Mouse (Mus musculus) cerebellum, adult 11 months (tissue): Measurements from ENCODE around the gene Mlh1.
A peak's percentile ranks its signal among the peaks of the same experiment; 100 is the strongest.

Experiments used
- DNase-seq: peaks from one replicate; pipeline ENCODE4 v3.0.0; 2022

The Mlh1 gene

GRCm38 (mm10) chr9:111271434-111272160 is at the start of gene Mlh1, which contains the start of gene Epm2aip1:
Gene Mlh1, minus strand, starts transcription at chr9:111271791.
Gene Epm2aip1, plus strand, starts transcription at chr9:111271929.
- peak; percentile 99 for DNase-seq

DNA sequence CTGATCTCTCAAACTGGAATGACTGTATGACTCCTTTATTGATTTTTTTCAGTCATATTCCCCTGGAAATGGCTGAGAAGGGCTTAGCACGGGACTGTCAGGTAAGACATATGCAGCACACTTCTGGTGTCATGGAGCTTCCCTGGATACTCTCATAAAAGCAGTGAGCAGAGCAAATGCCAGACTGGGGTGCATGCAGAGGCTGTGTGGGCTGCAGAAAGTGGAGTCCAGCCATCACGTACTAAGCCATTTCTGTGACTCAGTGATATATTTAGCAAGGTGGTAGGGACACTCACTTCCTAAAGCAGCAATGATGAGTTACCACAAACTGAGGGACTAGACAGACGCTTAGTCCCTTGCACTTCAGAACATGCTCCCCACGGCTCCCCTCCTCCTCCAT is 49.3 kb upstream of the Mlh1 start:
- no peak for DNase-seq

DNA sequence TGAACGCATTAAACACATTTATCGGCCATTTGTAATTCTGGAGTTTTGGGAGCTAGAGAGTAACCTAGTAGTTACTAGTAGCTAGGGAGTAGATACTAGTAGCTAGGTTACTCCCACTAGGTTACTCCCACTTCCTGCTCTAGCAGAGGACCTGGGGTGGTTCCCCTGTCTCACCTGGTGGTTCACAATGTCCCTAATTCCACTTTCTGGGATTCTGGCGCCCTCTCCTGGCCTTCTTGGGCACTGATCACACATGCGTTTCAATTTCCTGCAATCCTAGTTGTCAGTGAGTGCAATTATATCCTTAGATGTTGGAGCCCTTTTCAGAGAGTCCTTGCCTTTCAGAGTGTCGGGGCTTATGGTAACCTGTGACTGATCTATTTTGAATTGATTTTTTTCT is 42.6 kb upstream of the Mlh1 start:
- peak; percentile 27 for DNase-seq

GRCm38 (mm10) chr9:111313793-111314192 is 42.2 kb upstream of the Mlh1 start:
- DNase-seq = no peak

GRCm38 (mm10) chr9:111313299-111313698 is 41.7 kb upstream of the Mlh1 start:
- no peak for DNase-seq

- DNase-seq = peak; percentile 2
Measured at GRCm38 (mm10) chr9:111312442-111313141, 41.0 kb upstream of the Mlh1 start.

- no peak for DNase-seq
Measured at GRCm38 (mm10) chr9:111311843-111312441, 40.4 kb upstream of the Mlh1 start.

DNA sequence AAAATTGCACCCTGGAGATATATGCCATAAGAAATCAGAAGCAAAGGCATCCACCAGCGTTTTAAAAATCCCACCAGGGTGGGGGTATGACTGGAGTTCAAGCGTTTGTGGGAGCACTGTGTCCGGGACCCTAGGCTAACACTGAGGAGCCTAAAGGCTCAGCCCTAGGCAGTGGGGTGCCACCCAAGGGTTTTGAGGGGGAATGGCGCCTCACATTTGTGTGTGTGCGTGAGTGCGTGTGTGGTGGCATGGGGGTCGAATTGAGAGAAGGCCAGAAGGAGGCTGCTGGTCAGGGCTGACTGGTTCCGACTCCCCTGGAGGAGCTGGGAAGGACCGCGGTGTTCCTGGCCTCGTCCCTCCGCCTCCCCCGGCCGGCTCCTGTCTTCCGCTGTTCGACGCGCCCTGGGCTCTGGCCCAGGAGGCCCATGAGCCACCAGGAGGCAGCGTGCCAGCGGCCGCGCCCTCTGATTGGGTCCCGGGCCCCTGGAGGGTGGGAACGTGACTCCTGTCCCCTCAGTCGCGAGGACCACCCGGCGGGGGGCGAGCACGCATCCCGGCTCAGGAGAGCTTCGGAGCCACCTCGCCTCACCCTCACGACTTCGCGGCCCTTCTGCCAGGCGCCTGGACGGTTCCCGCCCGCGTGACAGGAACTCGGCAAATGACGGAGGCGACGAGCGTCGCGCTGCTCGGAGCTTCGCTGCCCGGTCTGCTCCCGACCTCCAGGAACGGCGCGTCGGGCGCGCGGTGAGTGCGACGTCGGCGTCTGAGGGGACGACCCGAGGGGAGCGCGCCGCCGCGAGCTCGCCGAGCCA is 39.6 kb upstream of the Mlh1 start, which contains the start of gene Trank1:
TSS of gene Trank1 (plus strand) at position 709 of the 812 bp plus-strand sequence.
- peak; percentile 22 for DNase-seq

DNA sequence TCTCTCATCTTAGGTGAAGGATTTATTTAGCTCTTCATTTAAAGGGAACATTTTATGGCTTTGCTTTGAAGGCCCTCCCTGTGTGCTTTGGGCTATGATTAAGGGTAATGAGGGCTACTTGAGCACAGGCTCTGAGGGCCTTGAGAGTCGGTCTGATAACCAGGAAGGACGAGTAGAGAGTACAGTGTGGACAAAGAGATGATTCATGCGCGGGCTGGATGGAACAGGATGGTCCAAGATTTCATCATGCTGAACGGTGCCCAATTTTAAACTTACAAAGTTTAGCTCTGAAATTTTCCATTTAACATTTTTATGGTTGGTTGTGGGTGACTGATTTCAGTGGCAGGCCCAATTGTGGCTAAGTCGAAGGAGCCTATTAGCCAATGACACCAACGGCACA is 34.6 kb upstream of the Mlh1 start:
- DNase-seq = no peak

GRCm38 (mm10) chr9:111304036-111304435 is 32.4 kb upstream of the Mlh1 start:
- DNase-seq = no peak

- no peak for DNase-seq
Measured at GRCm38 (mm10) chr9:111302196-111302831, 30.7 kb upstream of the Mlh1 start.

DNA sequence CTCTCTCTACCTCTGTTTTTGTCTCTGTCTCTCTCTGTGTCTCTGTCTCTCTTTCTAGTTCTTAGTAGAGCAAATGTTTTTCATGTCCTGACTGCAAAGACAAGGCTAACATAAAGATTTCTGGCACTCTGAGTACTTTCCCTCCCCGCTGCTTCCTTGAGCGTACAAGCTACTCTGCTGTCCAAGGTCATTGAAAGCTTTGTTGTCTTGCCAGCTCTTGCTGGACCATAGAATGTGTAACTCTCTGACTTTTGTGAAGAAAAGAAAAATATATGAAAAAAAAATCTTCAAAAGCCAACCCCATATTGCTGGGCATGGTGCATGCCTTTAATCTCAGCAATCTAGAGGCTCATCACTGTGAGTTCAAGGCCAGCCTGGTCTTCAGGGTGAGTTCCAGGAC is 27.0 kb upstream of the Mlh1 start:
- no peak for DNase-seq

DNA sequence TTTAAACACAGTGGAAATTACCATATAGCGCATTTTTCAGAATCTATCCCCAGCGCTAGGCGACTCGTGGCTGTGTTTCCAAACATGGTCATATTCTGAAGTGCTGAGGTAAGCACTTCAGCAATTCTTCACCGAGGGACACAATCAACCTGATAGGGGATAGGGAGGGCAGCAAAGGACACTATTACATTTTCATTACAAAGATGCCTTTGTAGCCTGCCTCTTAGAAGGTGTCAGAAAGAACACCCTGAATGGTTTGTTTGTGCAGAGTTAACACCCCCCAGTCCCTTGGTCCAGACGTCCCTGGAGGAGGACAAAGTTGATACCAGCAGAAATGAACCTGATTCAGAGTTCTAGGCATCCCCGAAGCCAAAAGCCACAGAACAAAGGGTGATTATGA is 24.8 kb upstream of the Mlh1 start:
- no peak for DNase-seq

GRCm38 (mm10) chr9:111295323-111295722 is 23.7 kb upstream of the Mlh1 start:
- DNase-seq = no peak

- no peak for DNase-seq
Measured at GRCm38 (mm10) chr9:111294911-111295310, 23.3 kb upstream of the Mlh1 start.

- DNase-seq = no peak
Measured at GRCm38 (mm10) chr9:111293234-111293633, 21.6 kb upstream of the Mlh1 start.

- no peak for DNase-seq
Measured at GRCm38 (mm10) chr9:111290539-111291100, 19.0 kb upstream of the Mlh1 start.

GRCm38 (mm10) chr9:111289832-111290339 is 18.3 kb upstream of the Mlh1 start:
- DNase-seq = peak; percentile 88

- DNase-seq = no peak
Measured at GRCm38 (mm10) chr9:111289294-111289831, 17.8 kb upstream of the Mlh1 start.

DNA sequence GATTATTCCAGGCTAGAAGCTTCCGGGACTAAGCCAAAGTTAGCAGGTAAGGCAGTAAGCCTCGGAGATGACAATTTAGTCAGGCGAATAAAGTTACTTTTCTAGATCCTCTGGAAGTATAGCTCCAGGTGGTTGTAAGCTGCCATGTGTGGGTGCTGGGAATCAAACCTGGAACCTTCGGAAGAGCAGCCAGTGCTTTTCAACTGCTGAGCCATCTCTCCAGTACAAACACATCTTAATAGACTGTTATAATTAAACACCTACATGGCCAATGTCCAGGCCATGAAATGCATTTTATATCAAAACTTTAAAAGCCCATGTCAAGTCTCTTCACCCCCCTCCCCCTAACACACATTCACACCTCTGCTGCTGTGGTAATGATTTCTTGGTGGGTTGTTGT is 16.4 kb upstream of the Mlh1 start:
- no peak for DNase-seq

- no peak for DNase-seq
Measured at GRCm38 (mm10) chr9:111286468-111286867, 14.9 kb upstream of the Mlh1 start.

DNA sequence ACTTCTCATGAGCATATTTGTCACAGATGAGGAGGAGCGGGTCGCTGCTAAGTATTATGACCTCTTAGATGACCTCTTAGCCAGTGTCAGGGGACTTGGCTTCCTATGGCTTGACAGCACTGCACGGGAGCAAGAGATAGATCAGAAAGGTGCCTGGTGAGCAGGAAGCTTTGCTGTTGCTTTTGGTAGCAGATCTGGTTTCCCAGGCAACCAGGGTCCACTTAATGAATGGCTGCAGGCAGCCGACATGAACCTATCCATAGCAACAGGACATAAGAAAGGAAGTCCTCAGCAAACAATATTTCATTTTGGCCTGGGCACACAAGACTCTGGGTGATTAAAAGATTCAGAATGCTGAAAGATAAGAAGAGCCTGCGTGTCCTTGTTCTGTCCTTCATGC is 14.1 kb upstream of the Mlh1 start:
- no peak for DNase-seq
